Mouse (Mus musculus): ENCODE results near the gene Entpd3.

DNA sequence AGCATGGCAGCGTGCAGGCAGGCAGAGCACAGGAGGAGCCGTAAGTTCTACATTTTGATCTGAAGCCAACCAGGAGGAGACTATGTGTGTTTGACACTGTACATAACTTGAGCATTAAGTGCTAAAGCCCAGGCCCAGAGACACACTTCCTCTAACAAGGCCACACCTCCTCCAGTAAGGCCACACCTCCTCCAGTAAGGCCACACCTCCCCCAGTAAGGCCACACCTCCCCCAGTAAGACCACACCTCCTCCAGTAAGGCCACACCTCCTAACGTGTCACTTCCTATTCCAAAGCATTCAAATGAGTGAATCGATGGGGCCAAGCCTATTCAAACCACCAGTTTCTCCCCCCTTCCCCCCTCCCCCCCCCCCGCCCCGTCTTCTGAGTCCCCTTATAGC lies 6.9 kb upstream of the Entpd3 start:
- TF ChIP-seq TAL1 (IDR thresholded peaks at IDR 0.05; ENCODE audit: low read length) (no peak), GATA1 (IDR thresholded peaks at IDR 0.05; ENCODE audit: low read length) (no peak)
